Mouse (Mus musculus): ENCODE data around the gene Car14.

Gene Car14

GRCm38 (mm10) chr3:95851317-95851716, 53.2 kb downstream of the Car14 start:
- DNase-seq: no peak

DNA sequence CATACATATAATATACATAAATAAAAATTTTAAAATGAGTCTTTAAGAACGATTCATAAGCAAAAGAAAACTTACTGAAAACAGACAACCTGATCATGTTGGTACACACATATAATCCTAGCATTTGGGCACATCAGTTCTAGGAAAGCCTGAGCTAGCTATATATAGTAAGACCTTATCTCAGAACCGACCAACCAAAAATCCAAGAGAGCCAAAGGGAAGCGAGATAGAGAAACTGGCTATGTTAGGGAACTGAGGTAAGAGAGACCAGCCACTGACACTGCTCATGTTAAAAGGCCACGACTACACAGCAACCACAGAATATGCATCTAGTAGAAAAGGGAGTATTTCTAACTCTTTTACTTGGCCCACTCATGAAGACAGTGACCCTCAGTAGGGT, 53.9 kb downstream of the Car14 start:
- no peak for DNase-seq
